In the genomic region with DNA sequence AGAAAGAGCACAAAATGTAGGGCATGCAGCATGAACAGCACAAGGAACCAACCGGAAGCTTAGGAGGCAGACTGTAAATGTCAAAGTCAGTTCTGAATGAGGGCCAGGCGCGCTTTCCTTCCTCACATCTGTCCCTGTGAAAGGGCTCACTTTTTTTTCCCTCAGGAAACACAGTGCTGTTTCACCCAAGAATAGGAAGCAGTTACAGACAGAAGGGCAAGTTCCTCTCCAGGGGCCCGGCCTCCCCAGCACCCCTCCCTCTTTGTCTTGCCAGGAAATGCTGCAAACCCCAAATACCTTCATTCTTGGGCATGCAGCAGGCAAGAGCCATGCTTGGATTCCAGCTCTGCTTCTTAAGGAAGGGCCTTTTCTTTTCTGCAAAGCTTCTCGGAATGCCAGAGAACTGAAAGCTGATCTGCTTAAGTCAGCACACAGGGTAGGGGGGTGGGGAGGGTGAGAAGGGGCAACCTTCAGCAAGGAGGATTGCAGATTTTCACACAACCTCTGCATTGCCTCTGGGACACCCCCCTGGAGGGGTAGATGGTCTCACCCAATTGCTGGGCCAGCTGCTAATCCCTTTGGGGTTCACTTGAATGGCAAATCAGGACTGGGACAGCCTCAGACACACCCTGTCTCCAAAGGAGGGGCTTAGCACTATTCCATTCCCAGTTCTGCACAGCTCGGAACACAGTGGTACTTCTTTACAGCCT, we compare ENCODE assay signal across 8 mouse cellular contexts.
DNase-seq lines count a peak whose midpoint lies in the region; ATAC-seq and TF ChIP-seq lines count a peak whose summit lies in the region.

No protein-coding gene starts in this region.

- no peak for TF ChIP-seq POLR2A in brain, embryonic 14.5 days (IDR thresholded peaks at IDR 0.05; ENCODE audit: borderline replicate concordance, extremely low read depth, insufficient read depth, insufficient read length, poor library complexity, severe bottlenecking)

- no peak for TF ChIP-seq CTCF in brain, embryonic 14.5 days (IDR thresholded peaks at IDR 0.05; ENCODE audit: borderline replicate concordance, extremely low read depth, insufficient read depth, insufficient read length)

- peak; percentile 34 for ATAC-seq in frontal cortex, adult (ENCODE audit: low TSS enrichment)
- ATAC-seq in megakaryocyte, adult 5-6 weeks (ENCODE audit: poor library complexity, severe bottlenecking), result peak; percentile 70
- ATAC-seq in monocyte, adult 5-6 weeks (replicated peaks; ENCODE audit: insufficient number of reproducible peaks, low FRiP score, low TSS enrichment, poor library complexity, severe bottlenecking), result no peak

- DNase-seq in frontal cortex, postnatal 14 days (ENCODE audit: low spot score in 2 of 2), result no peak
- DNase-seq in brain, embryonic 14.5 days (ENCODE audit: low read depth), result peak; percentile 87
- peak; percentile 8 for DNase-seq in heart, postnatal 4 days
- no peak for DNase-seq in layer of hippocampus, postnatal 25 days (ENCODE audit: extremely low spot score in 1 of 2, low spot score in 1 of 2)
- DNase-seq in urinary bladder, adult 18-20 months (ENCODE audit: low spot score in 2 of 2), result no peak

Comparison
In these comparisons a context has a peak if more than half of its experiments do, and no peak if none do; other contexts are left out.
1. DNase-seq: peak in brain, embryonic 14.5 days (single experiment) and heart, postnatal 4 days (single experiment); none in frontal cortex, postnatal 14 days (0 of 2), layer of hippocampus, postnatal 25 days (0 of 2) and urinary bladder, adult 18-20 months (0 of 2).